Mouse (Mus musculus): Measurements from ENCODE around the gene Lrrc2. TPM values are rescaled to one million over a fixed set of nuclear protein-coding genes. Genes with fewer than 3 reads are reported as not detected.

Lrrc2 gene
- total and polyA plus RNA-seq, 3 experiments: 1.6 to 3.6 (median 1.6) TPM

GRCm38 (mm10) chr9:110922759-110923158, 28.6 kb upstream of the Lrrc2 start:
- H3K4me3 ChIP-seq (replicated peaks in 1 of 3; ENCODE audit: low read depth in 2 of 3, low read length in 2 of 3, poor library complexity in 1 of 3): no peak overlapping the region
- H3K9ac ChIP-seq (ENCODE audit: insufficient read depth, low read depth): no peak overlapping the region; the same call in 1 of the 2 replicates
- H3K36me3 ChIP-seq (replicated peaks in 1 of 2; ENCODE audit: control insufficient read depth in 1 of 2, insufficient read depth in 1 of 2, low read length in 1 of 2): no peaks in the 10 kb centered on the region
- peaks cover 0 to 2% of the 10 kb centered on the region in 2 experiments; a peak in 1 of 4 replicates for H3K4me1 ChIP-seq (ENCODE audit: control insufficient read depth in 1 of 2, insufficient read depth in 2 of 2)
- peak; percentile 68 for TF ChIP-seq ZNF384 (IDR thresholded peaks at IDR 0.05; ENCODE audit: low read depth, low read length)
- TF ChIP-seq CTCF (conservative IDR thresholded peaks at IDR 0.05 in 1 of 2, IDR thresholded peaks at IDR 0.05 in 1 of 2; ENCODE audit: low read depth in 2 of 2, low read length in 2 of 2): peak; percentile 79 to 93
- TF ChIP-seq POLR2A (IDR thresholded peaks at IDR 0.05; ENCODE audit: low read depth, low read length): no peak
- 0 out of 2 replicates have a peak, but pooled peaks have one; percentile 17 for TF ChIP-seq ELF1 (IDR thresholded peaks at IDR 0.05; ENCODE audit: low read depth, low read length)
- no peak for TF ChIP-seq RCOR1 (conservative IDR thresholded peaks at IDR 0.05; ENCODE audit: low read depth, low read length)
- no peak for TF ChIP-seq NRF1 (IDR thresholded peaks at IDR 0.05; ENCODE audit: low read depth, low read length)
- no peak for TF ChIP-seq GABPA (IDR thresholded peaks at IDR 0.05; ENCODE audit: insufficient replicate concordance, low read depth, low read length)
- TF ChIP-seq SMC3 (IDR thresholded peaks at IDR 0.05; ENCODE audit: low read depth, low read length): peak; percentile 67
- TF ChIP-seq RAD21 (IDR thresholded peaks at IDR 0.05; ENCODE audit: low read depth, low read length): peak; percentile 83
- 0 out of 2 replicates have a peak, but pooled peaks have one; percentile 6 for TF ChIP-seq NELFE (IDR thresholded peaks at IDR 0.05; ENCODE audit: low read depth, low read length)
- TF ChIP-seq USF1 (IDR thresholded peaks at IDR 0.05; ENCODE audit: low read depth, low read length): no peak
- TF ChIP-seq USF2 (conservative IDR thresholded peaks at IDR 0.05; ENCODE audit: low read depth, low read length): no peak
- no peak for TF ChIP-seq POLR2AphosphoS2 (IDR thresholded peaks at IDR 0.05; ENCODE audit: low read depth, low read length)
- no peak for TF ChIP-seq MAFK (IDR thresholded peaks at IDR 0.05; ENCODE audit: insufficient replicate concordance, low read length)
- TF ChIP-seq UBTF (IDR thresholded peaks at IDR 0.05; ENCODE audit: low read depth, low read length): no peak
- H3K27ac ChIP-seq (ENCODE audit: insufficient read depth, low read depth): no peak overlapping the region
- in situ Hi-C loops (cut with MboI; ENCODE audit: low pct_ligation_motif_present, low pct_unique_long_range_greater_than_20kb, low sequenced_read_pairs): no loop called here
- no peaks in the 10 kb centered on the region for H3K79me2 ChIP-seq (replicated peaks; ENCODE audit: control insufficient read depth, extremely low read depth, insufficient read depth, poor library complexity, severe bottlenecking)
- dilution Hi-C loops (cut with MboI; ENCODE audit: extremely low pct_ligation_motif_present, extremely low pct_unique_long_range_greater_than_20kb, low sequenced_read_pairs): no loop called here
- peak; percentile 71 for DNase-seq (ENCODE audit: extremely low read depth)
- no peaks in the 10 kb centered on the region for H3K27me3 ChIP-seq (replicated peaks)
- peak overlapping the region; percentile 39; the same call in 1 of the 2 replicates for H3K4me2 ChIP-seq (ENCODE audit: insufficient read depth, low read depth, poor library complexity, severe bottlenecking)
- H3K9me3 ChIP-seq (replicated peaks; ENCODE audit: low read length): no peaks in the 10 kb centered on the region

- no peaks in the 10 kb centered on the region for H3K79me2 ChIP-seq (replicated peaks; ENCODE audit: control insufficient read depth, extremely low read depth, insufficient read depth, poor library complexity, severe bottlenecking)
- no peak overlapping the region for H3K4me2 ChIP-seq (ENCODE audit: insufficient read depth, low read depth, poor library complexity, severe bottlenecking)
- dilution Hi-C loops (cut with MboI; ENCODE audit: extremely low pct_ligation_motif_present, extremely low pct_unique_long_range_greater_than_20kb, low sequenced_read_pairs) (no loop called here), in situ Hi-C loops (cut with MboI; ENCODE audit: low pct_ligation_motif_present, low pct_unique_long_range_greater_than_20kb, low sequenced_read_pairs) (no loop called here)
- DNase-seq (ENCODE audit: extremely low read depth): no peak
- TF ChIP-seq ELF1 (IDR thresholded peaks at IDR 0.05; ENCODE audit: low read depth, low read length): no peak
- no peak for TF ChIP-seq GABPA (IDR thresholded peaks at IDR 0.05; ENCODE audit: insufficient replicate concordance, low read depth, low read length)
- no peak for TF ChIP-seq RCOR1 (conservative IDR thresholded peaks at IDR 0.05; ENCODE audit: low read depth, low read length)
- TF ChIP-seq MXI1 (IDR thresholded peaks at IDR 0.05; ENCODE audit: low read depth, low read length): no peak
- no peak for TF ChIP-seq MAX (IDR thresholded peaks at IDR 0.05; ENCODE audit: low read length)
- no peak for TF ChIP-seq CHD2 (IDR thresholded peaks at IDR 0.05; ENCODE audit: low read length)
- TF ChIP-seq EP300 (IDR thresholded peaks at IDR 0.05; ENCODE audit: low read length): no peak
- TF ChIP-seq CHD1 (IDR thresholded peaks at IDR 0.05; ENCODE audit: low read depth, low read length): no peak
- TF ChIP-seq USF1 (IDR thresholded peaks at IDR 0.05; ENCODE audit: low read depth, low read length): no peak
- TF ChIP-seq RAD21 (IDR thresholded peaks at IDR 0.05; ENCODE audit: low read depth, low read length): no peak
- no peak for TF ChIP-seq SMC3 (IDR thresholded peaks at IDR 0.05; ENCODE audit: low read depth, low read length)
- TF ChIP-seq BHLHE40 (IDR thresholded peaks at IDR 0.05; ENCODE audit: low read depth, low read length): no peak
- TF ChIP-seq MAZ (IDR thresholded peaks at IDR 0.05; ENCODE audit: low read depth, low read length): no peak
- no peak for TF ChIP-seq POLR2AphosphoS2 (IDR thresholded peaks at IDR 0.05; ENCODE audit: low read depth, low read length)
- TF ChIP-seq ZKSCAN1 (IDR thresholded peaks at IDR 0.05; ENCODE audit: borderline replicate concordance, low read depth, low read length): no peak
- no peak for TF ChIP-seq TCF12 (IDR thresholded peaks at IDR 0.05; ENCODE audit: low read depth, low read length)
- no peak overlapping the region for H3K27ac ChIP-seq (ENCODE audit: insufficient read depth, low read depth)
- no peaks in the 10 kb centered on the region for H3K36me3 ChIP-seq (replicated peaks in 1 of 2; ENCODE audit: control insufficient read depth in 1 of 2, insufficient read depth in 1 of 2, low read length in 1 of 2)
- H3K9ac ChIP-seq (ENCODE audit: insufficient read depth, low read depth): no peak overlapping the region
- H3K27me3 ChIP-seq (replicated peaks): peaks cover 1% of the 10 kb centered on the region
- H3K4me3 ChIP-seq (replicated peaks in 1 of 3; ENCODE audit: low read depth in 2 of 3, low read length in 2 of 3, poor library complexity in 1 of 3): no peak overlapping the region
- H3K9me3 ChIP-seq (replicated peaks; ENCODE audit: low read length): no peaks in the 10 kb centered on the region
- peaks cover 0 to under 1% of the 10 kb centered on the region in 2 experiments; a peak in 1 of 4 replicates for H3K4me1 ChIP-seq (ENCODE audit: control insufficient read depth in 1 of 2, insufficient read depth in 2 of 2)
Measured at GRCm38 (mm10) chr9:110931573-110931972, 19.8 kb upstream of the Lrrc2 start.
